Mouse (Mus musculus) midbrain, postnatal 0 days (tissue): ENCODE measurements around the gene Slc9a3r2. TPM values are rescaled to one million over a fixed set of nuclear protein-coding genes. Genes with fewer than 3 reads are reported as not detected.

ENCODE experiments used
- ATAC-seq: fragments of 200-750 bp; cut with Nextera tagmentation; 2 replicates; pipeline ENCODE4 v1.8.0; 2017; ENCODE audit warnings: moderate number of reproducible peaks, mild to moderate bottlenecking, moderate TSS enrichment, moderate library complexity; ENCODE audit not compliant: low FRiP score
- DNase-seq: peaks from one replicate; pipeline ENCODE4 v3.0.0-alpha.2; 2015; ENCODE audit warnings: low spot score
- H3K27ac ChIP-seq: fragments of 300-500 bp; sonication (generic); 2 replicates; pipeline ENCODE4 v1.5.1; 2014; ENCODE audit warnings: low read depth, mild to moderate bottlenecking, low read length, mixed read lengths
- H3K27me3 ChIP-seq: fragments of 300-500 bp; sonication (generic); 2 replicates; pipeline ENCODE4 v1.6.1; 2014; ENCODE audit warnings: low read length, control low read depth, mixed read lengths; ENCODE audit not compliant: insufficient read depth
- H3K36me3 ChIP-seq: fragments of 300-500 bp; sonication (generic); 2 replicates; pipeline ENCODE4 v1.6.1; 2014; ENCODE audit warnings: low read length, control low read depth, mixed read lengths; ENCODE audit not compliant: insufficient read depth
- H3K4me1 ChIP-seq: fragments of 300-500 bp; sonication (generic); 2 replicates; pipeline ENCODE4 v1.6.1; 2014; ENCODE audit warnings: mild to moderate bottlenecking, control low read depth, antibody characterized with exemption, low read length, mixed read lengths; ENCODE audit not compliant: insufficient read depth
- H3K4me2 ChIP-seq: fragments of 300-500 bp; sonication (generic); 2 replicates; pipeline ENCODE4 v1.6.1; 2014; ENCODE audit warnings: low read depth, mild to moderate bottlenecking, low read length, mixed read lengths; ENCODE audit not compliant: poor library complexity, severe bottlenecking
- H3K4me3 ChIP-seq: fragments of 300-500 bp; sonication (generic); 2 replicates; pipeline ENCODE4 v1.5.1; 2014; ENCODE audit warnings: low read depth, mild to moderate bottlenecking, low read length, moderate library complexity
- H3K9ac ChIP-seq: fragments of 300-500 bp; sonication (generic); replicated peaks from 2 replicates; pipeline ENCODE4 v1.6.1; 2014; ENCODE audit warnings: mild to moderate bottlenecking, low read length, moderate library complexity, mixed read lengths; ENCODE audit not compliant: poor library complexity, severe bottlenecking
- H3K9me3 ChIP-seq: fragments of 300-500 bp; sonication (generic); 2 replicates; pipeline ENCODE4 v1.6.1; 2016; ENCODE audit warnings: low read length, control low read depth
- CTCF ChIP-seq: IDR thresholded peaks from 2 replicates; pipeline ENCODE4 v1.5.1; 2016; ENCODE audit warnings: antibody characterized with exemption, mild to moderate bottlenecking
- WGBS: fragments of 180-500 bp; shearing (Covaris S2); extraction: QIAGEN DNeasy Blood & Tissue Kit; methylation state at CpG from one replicate; pipeline ENCODE4 v1.1.7; 2014; 5-methylcytosine and 5-hydroxymethylcytosine counted together
- polyA plus RNA-seq: library from polyadenylated mRNA; unstranded; fragments of >200 nt; fragmentation: Nextera tagmentation; extraction: Ambion mirVana; gene quantifications from 2 replicates; pipeline ENCODE4 v1.2.1, GENCODE M21; 2015
- total RNA-seq: library from RNA; depleted of rRNA; stranded (reverse); fragments of >200 nt; gene quantifications from 2 replicates; pipeline ENCODE4 v1.2.3, GENCODE M21; 2014

Slc9a3r2 gene
- total and polyA plus RNA-seq, 2 experiments from 2014 or later = 52.1 to 62.8 TPM

- 95% methylated on average over 3 of the region's 3 CpGs for WGBS
- H3K27ac ChIP-seq = no peak overlapping the region
- H3K4me1 ChIP-seq = no peaks in the 10 kb centered on the region
- H3K4me3 ChIP-seq = no peak overlapping the region
- no peak overlapping the region for H3K4me2 ChIP-seq
- peaks cover 95% of the 10 kb centered on the region for H3K36me3 ChIP-seq
- no peaks in the 10 kb centered on the region for H3K27me3 ChIP-seq
- ATAC-seq (no peak), DNase-seq (no peak)
- no peak for TF ChIP-seq CTCF
- no peak overlapping the region for H3K9ac ChIP-seq
- H3K9me3 ChIP-seq = no peaks in the 10 kb centered on the region
Measured at GRCm38 (mm10) chr17:24597989-24598388, 52.1 kb downstream of the Slc9a3r2 start.

- no peak for DNase-seq
- no peaks in the 10 kb centered on the region for H3K27me3 ChIP-seq
- H3K9ac ChIP-seq = no peak overlapping the region
- TF ChIP-seq CTCF = no peak
- ATAC-seq = no peak
- no peak overlapping the region for H3K4me2 ChIP-seq
- no peaks in the 10 kb centered on the region for H3K4me1 ChIP-seq
- WGBS = 89% methylated on average over 19 of the region's 19 CpGs
- H3K9me3 ChIP-seq = no peaks in the 10 kb centered on the region
- H3K36me3 ChIP-seq = peaks cover 96% of the 10 kb centered on the region
- no peak overlapping the region for H3K4me3 ChIP-seq
- no peak overlapping the region for H3K27ac ChIP-seq
Measured at GRCm38 (mm10) chr17:24596471-24597183, 53.5 kb downstream of the Slc9a3r2 start.

GRCm38 (mm10) chr17:24596073-24596466, 54.1 kb downstream of the Slc9a3r2 start:
- H3K27me3 ChIP-seq = no peaks in the 10 kb centered on the region
- H3K4me3 ChIP-seq = no peak overlapping the region
- H3K36me3 ChIP-seq = peaks cover 96% of the 10 kb centered on the region
- H3K4me2 ChIP-seq = no peak overlapping the region
- H3K9me3 ChIP-seq = no peaks in the 10 kb centered on the region
- DNase-seq (no peak), ATAC-seq (no peak)
- WGBS = 75% methylated on average over 5 of the region's 5 CpGs
- no peak overlapping the region for H3K9ac ChIP-seq
- H3K27ac ChIP-seq = no peak overlapping the region
- no peak for TF ChIP-seq CTCF
- no peaks in the 10 kb centered on the region for H3K4me1 ChIP-seq

GRCm38 (mm10) chr17:24595126-24596072, 54.7 kb downstream of the Slc9a3r2 start:
- Histone ChIP-seq H3K9ac (no peak overlapping the region), H3K4me3 (no peak overlapping the region), H3K4me1 (no peaks in the 10 kb centered on the region), H3K9me3 (no peaks in the 10 kb centered on the region), H3K36me3 (peaks cover 96% of the 10 kb centered on the region), H3K27ac (peak overlapping the region; percentile 26; the same call in 1 of the 2 replicates), H3K27me3 (no peaks in the 10 kb centered on the region), H3K4me2 (no peak overlapping the region)
- DNase-seq = peak; percentile 17
- WGBS = 65% methylated on average over 17 of the region's 17 CpGs
- peak; percentile 51 for TF ChIP-seq CTCF
- no peak; the same call in 1 of the 2 replicates for ATAC-seq

GRCm38 (mm10) chr17:24593992-24594890, 55.9 kb downstream of the Slc9a3r2 start:
- H3K36me3 ChIP-seq = peaks cover 93% of the 10 kb centered on the region
- H3K4me3 ChIP-seq = no peak overlapping the region
- H3K27me3 ChIP-seq = no peaks in the 10 kb centered on the region
- H3K9me3 ChIP-seq = no peaks in the 10 kb centered on the region
- DNase-seq (no peak), ATAC-seq (no peak)
- no peak overlapping the region for H3K4me2 ChIP-seq
- no peak overlapping the region for H3K27ac ChIP-seq
- no peak overlapping the region for H3K9ac ChIP-seq
- TF ChIP-seq CTCF = no peak
- H3K4me1 ChIP-seq = no peaks in the 10 kb centered on the region
- WGBS = 94% methylated on average over 26 of the region's 26 CpGs
